Mouse (Mus musculus): Measurements from ENCODE around the gene Gpr141. TPM values are rescaled to one million over a fixed set of nuclear protein-coding genes. Genes with fewer than 3 reads are reported as not detected.

Gene Gpr141
- 0.59 TPM for polyA plus RNA-seq (2014; fragmentation: Illumina TruSeq; extraction: RNeasy Lipid Tissue Mini Kit (QIAGEN cat#74804); ENCODE audit: low read depth, low replicate concordance)

DNA sequence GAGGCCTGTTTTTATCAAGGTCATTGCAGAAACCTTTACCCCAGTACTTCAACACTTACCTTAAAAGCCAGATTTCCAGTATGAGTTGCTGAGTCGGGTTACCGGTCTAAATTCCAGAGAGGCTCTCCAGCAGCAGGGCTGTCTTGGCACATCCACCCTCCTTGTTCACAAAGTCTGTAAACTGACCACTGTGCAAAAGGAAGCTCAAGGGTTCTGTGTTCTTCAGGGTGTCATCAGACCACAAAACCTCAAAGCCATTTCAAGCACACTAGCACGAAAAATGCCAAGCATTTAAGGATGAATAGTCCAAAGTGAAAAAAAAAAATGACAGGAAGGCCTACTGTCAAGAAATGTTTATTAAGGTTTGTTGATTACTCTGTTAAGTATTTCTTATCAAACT is at the start of gene Gpr141:
TSS of gene Gpr141 (minus strand) at position 187 of the 400 bp plus-strand sequence.

Other genes starting within 250 kb of the Gpr141 start
- gene Epdr1, start 204.3 kb downstream of the Gpr141 start, polyA plus RNA-seq (2014; fragmentation: Illumina TruSeq; extraction: RNeasy Lipid Tissue Mini Kit (QIAGEN cat#74804); ENCODE audit: low read depth, low replicate concordance): 0.38 TPM
- not detected for gene Sfrp4, start 201.2 kb downstream of the Gpr141 start, polyA plus RNA-seq (2014; fragmentation: Illumina TruSeq; extraction: RNeasy Lipid Tissue Mini Kit (QIAGEN cat#74804); ENCODE audit: low read depth, low replicate concordance)
- gene Nme8, start 126.5 kb downstream of the Gpr141 start, polyA plus RNA-seq (2014; fragmentation: Illumina TruSeq; extraction: RNeasy Lipid Tissue Mini Kit (QIAGEN cat#74804); ENCODE audit: low read depth, low replicate concordance): 508 TPM

Data from testis, adult 10 weeks (tissue).